Mouse (Mus musculus) embryo, embryonic 11 days (tissue): ENCODE data around the gene Zfp462.
A peak's percentile ranks its signal among the peaks of the same experiment; 100 is the strongest.

ENCODE experiments used
- DNase-seq: peaks from one replicate; pipeline ENCODE4 v3.0.0-alpha.2; 2015

Gene Zfp462

GRCm38 (mm10) chr4:55121952-55122351 lies 177.1 kb downstream of the Zfp462 start:
- peak; percentile 13 for DNase-seq

GRCm38 (mm10) chr4:55124126-55124525 lies 179.3 kb downstream of the Zfp462 start:
- DNase-seq: no peak

- no peak for DNase-seq
Observed at GRCm38 (mm10) chr4:55125048-55125737, 180.3 kb downstream of the Zfp462 start.

GRCm38 (mm10) chr4:55125738-55126054 lies 180.8 kb downstream of the Zfp462 start:
- DNase-seq: no peak

GRCm38 (mm10) chr4:55127228-55127901 lies 182.5 kb downstream of the Zfp462 start:
- DNase-seq: no peak

GRCm38 (mm10) chr4:55128088-55128835 lies 183.4 kb downstream of the Zfp462 start:
- DNase-seq: no peak
